Mouse (Mus musculus) mouse trophoblast stem cell (cell line): ENCODE measurements around the gene Tmem129.

Experiments used
- in situ Hi-C, 2 experiments: fragments of 300-500 bp; cut with MseI, MboI; formaldehyde crosslinking; loops; 2 replicates in 1 of 2; 3 replicates in 1 of 2; pipeline ENCODE4 v1.15.1; 2025

Gene Tmem129

DNA sequence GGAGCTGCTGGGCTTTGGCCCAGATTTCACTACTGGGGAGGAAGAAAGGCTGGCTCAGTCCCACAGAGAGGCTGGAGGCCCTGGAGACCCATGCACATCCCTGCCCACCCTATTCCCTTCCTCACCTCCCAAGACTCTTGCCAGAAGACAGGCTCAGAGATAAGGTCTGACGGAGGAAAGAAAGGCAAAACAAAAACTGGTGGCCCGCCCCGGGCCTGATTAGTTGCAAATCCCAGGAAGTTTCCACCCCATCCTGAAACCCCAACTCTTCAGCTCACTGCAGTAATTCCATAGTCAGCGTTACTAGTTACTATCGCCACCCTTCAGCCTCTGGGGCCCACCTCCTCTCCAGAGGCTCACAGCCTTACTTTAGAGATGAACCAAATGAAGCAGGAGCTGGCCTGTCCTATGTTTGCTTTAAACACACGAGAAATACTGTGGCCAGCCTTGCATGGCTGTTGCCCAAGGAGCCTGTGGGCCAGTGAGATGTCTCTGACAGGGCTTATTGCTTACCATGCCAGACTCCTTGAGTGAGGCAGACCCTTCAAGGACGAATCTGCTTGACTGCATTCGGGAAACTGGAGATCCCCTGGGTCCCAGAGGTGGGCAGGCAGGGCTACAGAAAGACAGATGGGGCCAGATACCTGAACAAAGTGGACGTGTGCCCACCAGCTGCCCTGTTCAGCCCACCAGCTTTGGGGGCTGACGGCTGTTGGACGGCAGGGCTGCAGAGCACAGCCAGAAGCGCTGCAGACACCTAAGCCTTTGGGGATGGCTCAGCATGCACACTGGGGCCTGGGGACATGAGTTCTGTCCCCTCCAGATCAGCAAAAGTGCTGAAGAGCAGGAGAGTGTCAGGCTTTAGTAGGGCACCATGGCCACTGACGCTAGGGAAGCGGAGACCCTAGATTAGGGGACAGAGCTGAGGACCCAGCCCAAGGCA is 30.3 kb upstream of the Tmem129 start:
- in situ Hi-C loops, result loop anchor here in 1 of 2 experiments (5.0 kb wide), 1 partner anchor 34 kb away; the partner anchor contains the start of gene Fgfr3

DNA sequence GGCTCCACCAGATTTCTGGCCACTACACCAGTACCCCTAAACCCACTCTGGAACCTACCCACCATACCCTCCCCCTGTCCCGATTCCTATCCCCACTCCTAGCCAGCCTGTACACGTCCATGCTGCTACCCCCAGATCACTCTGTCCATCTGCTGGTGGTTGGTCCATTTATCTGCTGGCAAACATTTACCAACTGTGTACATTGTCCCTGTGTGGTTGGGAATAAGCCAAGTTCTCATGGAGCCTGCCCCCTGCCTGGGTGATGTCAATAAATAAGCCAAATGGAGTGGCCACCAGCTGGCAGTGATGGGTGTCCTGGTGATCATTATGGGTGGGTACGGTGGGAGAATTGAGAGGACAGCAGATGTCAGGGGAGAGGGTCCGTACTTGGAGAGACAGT is 28.9 kb upstream of the Tmem129 start:
- in situ Hi-C loops, result loop anchor here in 1 of 2 experiments (5.0 kb wide), 1 partner anchor 35 kb away; the partner anchor contains the start of gene Fgfr3

DNA sequence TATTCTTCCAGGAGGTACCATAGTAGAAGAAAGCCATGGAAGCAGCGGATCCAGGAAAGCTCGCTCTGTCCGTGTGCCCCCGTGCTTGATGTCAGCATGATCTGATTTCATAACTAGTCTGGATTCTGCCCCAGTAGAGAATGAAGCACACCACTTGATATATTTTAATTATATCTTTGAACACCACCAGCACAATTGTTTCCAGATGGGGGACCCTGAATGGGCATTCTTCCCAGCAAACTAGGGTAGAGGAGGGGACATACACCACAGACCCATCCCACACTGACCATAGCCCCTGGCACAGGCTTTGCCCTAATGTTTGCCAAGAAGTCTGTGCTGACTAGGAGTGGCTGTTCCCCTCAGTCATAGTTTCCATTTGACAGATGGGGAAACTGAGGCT is 26.7 kb upstream of the Tmem129 start:
- in situ Hi-C loops, result loop anchor here (5.0 kb wide), 2 partner anchors 37 to 42 kb away; partner anchors contain the start of gene Fgfr3 (in 1 of the 2)

DNA sequence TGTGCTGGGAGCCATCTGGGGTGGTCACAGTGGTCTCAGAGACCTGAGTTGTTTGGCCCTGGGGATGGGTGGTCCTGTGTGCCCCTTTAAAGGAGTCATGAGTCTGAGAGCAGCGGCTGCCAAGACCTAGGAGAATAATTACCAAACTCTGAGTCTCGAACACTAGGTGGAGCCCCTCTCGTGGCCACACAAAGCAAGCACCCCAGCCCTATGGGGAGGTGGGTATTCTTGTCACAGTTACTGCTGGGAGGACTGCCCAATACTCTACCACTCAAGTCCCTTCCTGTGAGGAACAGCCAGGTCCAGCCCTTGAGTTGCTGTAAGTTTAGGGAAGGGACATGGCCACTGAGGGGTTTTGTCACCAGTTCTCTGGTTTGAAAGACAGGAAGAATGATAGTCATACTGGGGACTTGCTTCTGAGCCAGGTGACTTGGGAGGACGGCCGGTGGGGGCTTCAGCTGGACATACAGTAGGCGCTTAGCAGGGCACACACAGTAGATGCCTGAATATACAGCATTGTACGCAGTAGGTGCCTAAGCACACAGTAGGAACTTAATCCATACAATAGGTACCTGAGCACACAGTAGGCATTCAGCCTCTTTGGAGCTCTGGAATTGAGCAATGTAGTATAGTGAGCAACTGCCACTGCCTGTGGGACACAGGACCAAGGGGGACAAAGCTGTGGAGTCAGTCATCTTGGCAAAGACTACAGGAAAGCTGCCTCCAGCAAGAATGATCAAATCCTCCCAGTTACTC is 25.9 kb upstream of the Tmem129 start:
- in situ Hi-C loops, result loop anchor here in 1 of 2 experiments (5.0 kb wide), 1 partner anchor 43 kb away; no protein-coding TSS in a partner anchor

DNA sequence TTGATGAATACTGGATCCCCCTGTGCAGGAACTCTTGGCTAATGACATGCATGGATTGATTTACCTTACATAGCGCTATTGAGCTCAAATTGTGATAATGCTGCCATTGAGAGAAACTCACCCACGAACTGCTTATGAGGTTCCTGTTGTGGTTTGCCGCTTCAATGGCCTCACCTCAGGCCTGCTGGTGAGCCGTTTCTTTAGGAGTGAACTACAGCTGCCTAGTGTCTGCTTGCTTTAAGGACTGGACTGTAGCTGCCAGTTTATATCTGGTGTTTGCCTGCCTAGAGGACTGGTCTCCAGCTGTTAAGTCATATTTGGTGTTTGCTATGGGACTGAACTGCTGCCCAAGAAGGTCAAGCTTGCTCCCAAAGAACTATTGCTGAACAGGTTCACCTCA is 24.7 kb upstream of the Tmem129 start:
- in situ Hi-C loops, result loop anchor here in 1 of 2 experiments (5.0 kb wide), 1 partner anchor 44 kb away; no protein-coding TSS in a partner anchor

DNA sequence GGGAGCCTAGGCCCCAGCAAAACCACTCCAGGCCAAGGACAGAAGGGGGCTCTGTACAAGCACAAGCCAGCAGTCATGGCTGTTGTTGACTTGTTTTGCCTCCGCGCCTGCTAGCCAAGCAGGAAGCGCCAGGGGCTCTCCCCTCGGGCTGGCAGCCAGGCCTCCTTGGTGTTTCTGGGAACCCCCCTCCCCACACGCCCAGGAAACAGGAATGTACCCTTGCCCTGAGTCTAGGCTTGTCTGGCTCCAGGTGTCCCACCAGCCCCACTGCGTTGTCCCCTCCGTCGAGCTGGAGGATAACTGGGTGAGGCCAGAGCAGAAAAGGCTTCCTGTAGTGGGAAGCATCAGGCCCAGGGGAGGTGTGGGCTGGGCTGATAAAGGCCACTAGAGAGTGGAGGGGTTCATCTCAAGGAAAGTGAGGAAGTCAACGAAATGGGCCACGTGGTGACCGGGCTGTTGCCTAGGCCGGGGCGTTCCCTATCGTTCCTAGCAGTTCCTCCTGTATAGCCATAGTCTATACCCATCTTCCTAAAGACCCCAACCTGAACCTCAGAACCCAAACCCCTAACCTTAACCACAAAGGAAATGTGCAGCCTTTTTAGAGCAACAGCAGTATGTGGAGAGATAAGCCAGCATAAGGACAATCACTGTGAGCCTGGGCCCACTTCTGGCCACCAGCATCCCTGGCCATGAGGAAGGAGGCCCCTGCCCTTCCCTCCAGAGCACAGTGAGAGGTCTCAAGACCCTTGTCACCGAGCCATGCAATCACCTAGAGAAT is 23.6 kb upstream of the Tmem129 start:
- in situ Hi-C loops, result loop anchor here in 1 of 2 experiments (5.0 kb wide), 1 partner anchor 46 kb away; no protein-coding TSS in a partner anchor

DNA sequence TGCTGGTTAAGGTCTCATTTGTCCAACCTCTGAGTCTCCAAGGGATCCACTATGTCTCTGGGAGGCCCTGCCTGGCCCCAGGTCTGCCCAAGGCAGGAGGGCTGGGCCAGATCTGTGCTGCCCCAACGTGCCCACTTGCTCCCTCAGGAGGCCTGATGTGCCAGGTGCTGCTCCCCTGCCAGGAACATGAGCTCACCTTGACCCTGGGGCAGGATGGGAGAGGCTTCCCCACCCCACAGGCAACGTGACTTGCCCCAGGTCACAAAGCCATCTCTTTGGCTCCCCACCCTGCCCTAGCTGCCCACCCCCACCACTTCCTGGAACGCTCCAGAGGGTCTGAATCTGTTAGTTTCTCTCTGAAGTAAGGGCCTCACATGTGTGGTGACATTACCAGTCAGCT is 22.8 kb upstream of the Tmem129 start:
- in situ Hi-C loops, result loop anchor here in 1 of 2 experiments (5.0 kb wide), 1 partner anchor 46 kb away; no protein-coding TSS in a partner anchor

DNA sequence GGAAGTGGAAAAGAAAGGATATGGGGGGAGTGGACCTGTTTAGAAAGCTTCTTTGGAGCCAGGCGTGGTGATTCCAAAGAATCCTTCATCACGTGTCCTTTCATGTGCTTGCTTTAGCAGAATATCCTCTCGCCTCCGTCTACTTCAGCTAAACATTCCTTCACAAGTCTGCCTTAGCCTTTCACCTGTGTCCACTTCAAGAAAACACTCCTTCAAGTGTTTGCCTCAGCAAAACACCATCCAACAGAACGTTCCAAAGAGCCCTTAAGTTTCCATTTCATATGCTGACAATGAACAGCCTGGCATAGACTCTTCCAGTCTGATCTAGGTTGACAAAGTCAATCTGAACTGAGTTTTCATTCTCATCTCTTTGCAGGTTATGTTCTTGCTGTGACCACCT is 20.0 kb upstream of the Tmem129 start:
- in situ Hi-C loops, result no loop called here

DNA sequence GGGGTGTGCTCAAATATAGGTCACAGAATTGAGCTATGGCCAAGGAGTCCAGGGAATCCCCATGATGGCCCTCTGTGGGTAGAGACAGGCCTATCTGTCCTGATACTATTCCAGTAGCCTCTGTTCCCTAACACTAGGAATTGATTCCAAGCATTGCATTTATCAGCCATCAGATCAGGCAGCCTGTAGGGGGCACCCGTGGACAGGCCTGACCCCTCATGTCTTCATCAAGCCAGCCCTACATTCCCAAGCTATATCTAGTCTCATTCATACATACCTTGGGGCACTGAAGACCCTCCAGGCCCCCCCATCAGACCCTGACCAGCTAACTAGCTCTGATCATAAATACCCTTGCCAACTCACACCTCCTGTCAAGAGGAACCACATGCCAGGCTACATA is 17.7 kb upstream of the Tmem129 start:
- in situ Hi-C loops, result no loop called here

DNA sequence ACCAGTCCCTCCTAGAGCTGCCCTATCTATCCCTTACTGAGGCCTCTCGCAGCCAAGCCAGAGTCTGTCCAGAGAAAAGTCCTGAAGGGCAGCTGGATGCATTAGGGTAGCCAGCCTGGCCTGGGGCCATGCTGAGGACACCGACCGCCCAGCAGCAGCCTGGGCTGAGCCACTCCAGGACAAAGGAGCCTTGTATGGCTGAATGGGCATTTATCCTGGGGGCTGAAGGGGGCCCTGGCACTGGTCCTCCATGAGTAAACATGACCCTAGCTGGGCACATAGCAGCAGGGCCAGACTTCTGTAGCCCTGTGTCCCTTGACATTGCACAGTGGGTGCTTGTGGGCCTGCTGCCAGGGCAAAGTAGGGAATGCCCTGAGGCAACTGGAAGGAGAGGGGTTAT is 16.2 kb upstream of the Tmem129 start:
- in situ Hi-C loops, result no loop called here

DNA sequence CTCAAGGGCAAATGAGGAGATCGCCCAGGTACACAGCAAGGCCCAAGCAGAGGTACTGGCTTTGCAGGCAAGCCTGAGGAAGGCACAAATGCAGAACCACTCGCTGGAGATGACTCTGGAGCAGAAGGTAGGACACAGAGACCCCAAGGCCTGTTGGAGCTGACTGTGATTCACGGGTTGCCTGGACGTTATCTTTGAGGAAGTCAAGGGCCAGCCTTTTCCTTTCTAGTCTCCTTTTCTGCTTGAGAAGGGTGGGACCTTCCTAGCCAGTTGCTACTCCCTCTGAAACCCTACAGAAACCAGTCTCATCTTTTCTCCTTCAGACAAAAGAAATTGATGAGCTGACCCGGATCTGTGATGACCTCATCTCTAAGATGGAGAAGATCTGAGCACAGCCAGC is 13.4 kb upstream of the Tmem129 start:
- in situ Hi-C loops, result no loop called here

DNA sequence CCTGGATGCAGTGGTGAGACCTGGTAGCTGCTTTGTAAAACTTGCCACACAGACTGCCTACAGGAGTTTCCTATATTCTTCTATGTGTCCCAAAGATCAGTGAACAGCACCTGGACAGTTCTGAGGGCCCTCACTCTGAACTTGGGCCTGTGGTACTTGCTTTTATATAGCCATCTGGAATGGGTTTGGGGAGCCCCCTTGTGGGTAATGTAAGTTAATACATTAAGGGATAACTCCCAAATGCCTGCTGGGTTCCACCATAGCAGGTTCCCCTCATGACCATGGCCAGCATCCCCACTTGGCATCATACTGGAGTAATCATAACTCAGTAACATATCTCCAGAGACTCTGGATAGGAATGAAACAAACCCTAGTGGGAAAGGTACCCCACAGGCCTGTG is 10.0 kb upstream of the Tmem129 start:
- in situ Hi-C loops, result no loop called here

DNA sequence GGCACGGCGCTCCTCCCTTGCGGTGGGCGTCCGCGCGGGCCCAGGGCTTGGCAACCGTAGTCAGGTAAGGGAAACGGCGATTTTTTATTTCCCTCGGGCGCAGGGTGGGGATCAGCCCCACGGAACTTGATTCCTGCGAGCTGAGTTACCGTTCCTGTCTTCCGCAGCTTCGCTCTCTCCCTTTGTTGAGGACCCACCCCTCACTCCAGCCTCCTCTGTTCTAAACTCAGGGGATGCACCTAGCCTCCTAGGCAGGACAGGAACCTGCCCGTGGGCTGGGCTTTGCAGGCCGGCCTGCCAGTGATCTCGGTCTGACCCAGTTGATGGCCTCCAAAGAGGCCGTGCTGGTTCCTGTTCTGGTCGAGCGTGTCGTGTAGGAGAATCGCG is 441 bp upstream of the Tmem129 start:
- in situ Hi-C loops, result no loop called here

DNA sequence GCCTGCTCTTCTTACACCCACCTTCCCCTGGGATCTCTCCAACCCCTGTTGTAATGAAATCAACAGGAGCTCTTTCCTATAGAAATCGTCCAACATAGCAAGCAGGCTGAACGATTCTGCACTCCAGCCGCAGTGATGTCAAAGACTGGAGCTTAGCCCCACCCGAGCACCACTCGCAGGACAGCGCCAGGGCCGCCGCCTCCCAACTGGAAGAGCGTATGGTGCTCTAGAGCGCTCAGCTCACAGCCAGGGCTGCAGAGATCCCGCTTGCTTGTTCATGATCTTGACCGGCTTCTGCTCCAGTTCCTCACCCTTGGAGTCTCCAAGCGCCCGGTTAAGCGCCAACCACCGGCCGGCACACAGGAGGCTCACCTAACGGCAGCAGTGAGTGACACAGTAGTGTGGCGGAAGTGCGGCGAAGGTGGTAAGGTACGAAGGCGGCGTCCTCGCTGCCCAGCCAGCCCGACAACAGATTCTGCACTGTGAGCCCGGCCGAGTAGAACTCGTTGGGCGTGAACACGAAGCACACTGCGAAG is 897 bp downstream of the Tmem129 start:
- in situ Hi-C loops, result no loop called here

DNA sequence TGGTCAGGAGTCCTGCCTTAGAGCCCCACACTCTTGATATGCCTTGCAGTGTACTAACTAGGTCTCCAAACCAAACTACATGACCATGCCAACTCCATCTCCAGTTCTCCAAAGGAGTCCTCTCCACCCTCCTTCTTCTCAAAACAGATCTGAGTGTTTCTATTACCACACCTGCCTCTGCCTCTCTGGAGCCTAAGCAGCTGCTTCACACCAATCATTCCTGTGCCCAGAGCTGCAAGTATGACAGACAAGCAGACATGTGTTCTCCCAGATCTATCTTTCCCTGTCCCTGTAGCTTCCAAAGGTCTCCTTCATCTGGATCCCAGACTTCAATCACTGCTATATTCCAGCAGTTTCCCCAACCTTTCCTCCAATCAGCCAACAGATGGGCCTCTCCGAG is 1.5 kb downstream of the Tmem129 start:
- in situ Hi-C loops, result no loop called here

DNA sequence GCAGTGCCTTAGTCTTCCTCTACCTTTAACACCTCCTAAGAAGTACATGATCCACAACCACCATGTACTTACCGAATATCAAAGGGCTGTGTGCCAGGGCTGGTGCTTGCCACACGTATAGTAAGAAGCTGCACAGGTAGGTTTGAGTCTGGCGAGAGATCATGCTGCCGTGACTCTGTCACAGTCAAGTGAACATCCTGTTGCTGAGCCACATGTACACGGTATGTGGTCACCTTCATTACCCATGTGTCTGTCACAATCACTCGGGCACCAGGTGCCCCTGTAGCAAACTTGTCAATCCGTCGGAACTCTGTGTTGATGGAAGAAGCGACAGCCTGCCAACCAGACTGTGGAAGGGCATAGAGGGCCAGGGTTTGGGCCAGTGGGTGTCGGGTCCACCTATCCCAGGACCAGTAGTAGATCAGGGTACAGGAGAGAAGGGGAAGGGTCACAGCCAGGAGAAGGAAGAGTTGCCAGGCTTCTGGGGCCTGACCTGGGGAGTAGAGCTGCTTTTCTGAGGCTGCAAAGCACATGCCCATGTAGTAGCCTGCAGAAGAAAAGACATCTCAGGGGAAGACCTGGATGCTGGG is 2.9 kb downstream of the Tmem129 start:
- in situ Hi-C loops, result no loop called here

DNA sequence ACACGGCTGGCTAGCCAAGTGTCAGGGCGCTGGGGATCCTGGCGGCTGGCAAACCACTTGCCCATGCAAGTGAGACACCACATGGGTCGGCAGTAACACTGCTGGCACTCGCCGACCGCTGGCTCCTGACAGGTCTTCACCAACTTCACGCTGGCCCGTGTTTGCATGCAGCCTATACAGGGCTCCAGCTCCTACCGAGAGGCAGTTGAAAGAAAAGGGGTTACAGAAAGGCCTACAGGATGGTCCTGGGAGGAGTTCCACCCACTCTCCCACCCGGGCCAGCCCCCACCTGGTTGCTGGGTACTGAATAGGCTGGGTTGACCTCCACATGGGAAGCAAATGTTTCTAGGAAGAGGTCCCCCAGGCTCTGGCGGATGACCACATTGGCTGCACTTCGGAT is 3.8 kb downstream of the Tmem129 start:
- in situ Hi-C loops, result no loop called here

DNA sequence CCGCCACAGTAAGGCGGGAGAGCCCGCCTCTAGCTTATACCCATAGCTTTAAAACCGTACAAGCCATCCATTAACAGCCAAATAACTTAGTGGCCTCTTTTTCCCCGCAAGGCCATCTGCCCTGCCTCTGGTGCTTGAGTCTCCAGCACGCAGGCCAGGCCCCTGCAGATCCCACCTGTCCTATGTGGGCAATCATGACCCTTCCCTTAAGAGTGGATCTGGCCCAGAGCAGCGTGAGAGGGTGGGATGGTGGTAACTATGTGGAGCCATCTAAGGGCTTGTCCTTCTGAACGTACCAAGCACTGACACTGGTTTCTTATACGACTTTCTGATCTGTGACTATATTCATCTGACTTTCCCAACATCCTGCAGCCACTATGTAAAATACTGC is 5.4 kb downstream of the Tmem129 start:
- in situ Hi-C loops, result no loop called here

DNA sequence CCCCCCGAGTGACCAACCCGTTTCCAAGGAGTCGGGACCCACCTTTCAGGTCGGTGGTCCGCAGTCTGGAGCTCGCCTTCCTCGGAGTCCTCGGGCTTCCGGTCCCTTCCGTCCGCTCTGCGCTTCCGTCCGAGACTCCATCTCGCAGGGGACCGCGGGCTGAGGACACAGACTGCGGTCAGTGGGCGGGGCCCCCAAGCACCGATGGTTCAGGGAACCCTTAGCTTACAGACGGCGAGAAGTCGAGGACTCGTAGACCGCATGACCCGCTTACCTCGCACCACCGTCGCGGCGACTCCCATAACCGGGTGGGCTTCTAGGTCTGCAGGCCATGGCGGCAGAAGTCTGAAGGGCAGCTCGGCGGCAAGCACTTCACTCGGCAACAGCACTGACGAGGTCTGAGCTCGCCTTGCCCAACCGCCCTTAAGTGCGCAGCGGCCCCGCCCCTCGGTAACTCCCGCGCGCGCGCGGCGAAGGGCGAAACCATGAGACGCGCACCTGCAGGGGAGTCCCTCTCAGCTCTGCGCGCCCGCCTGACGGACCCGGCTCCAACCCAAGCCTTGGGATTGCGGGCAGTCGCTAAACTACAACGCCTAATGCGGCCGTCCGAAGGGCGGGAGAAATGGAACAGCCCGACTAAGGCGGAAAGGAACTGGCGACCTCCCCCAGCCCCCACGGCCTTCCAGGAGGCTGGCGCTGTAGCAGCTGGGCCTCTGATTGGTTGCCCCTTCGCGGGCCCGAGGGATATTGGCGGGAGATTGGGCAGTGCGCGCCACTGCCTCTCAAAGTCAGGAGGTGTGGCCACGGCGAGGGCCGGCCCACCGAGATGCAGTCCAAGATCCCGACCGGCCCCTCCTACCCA is 6.1 kb downstream of the Tmem129 start, which contains the start of gene Slbp:
Gene Slbp, minus strand, starts transcription at position 654 of the 862 bp plus-strand sequence.
- in situ Hi-C loops, result no loop called here

DNA sequence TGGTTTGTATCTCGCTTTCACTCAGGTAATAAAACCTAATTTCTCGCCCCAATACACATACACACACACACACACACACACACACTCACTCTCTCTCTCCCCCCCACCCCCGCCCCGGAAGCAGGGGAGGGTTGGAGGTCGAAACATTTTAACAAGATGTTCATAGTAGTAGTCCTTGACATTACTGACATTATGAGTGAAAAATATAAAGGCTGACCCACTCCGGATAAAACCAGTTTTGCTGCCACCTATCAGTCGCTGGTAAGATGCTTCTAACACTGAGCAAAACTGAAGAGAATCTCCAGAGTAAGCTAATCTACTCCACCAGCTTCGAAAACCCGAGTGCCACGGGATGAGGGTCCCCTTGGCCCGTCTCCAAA is 6.7 kb downstream of the Tmem129 start:
- in situ Hi-C loops, result no loop called here
